Mouse (Mus musculus) cerebellum, adult 11-12 months (tissue): ENCODE data around the gene Aldh3b3.
"Not testable (repeated sequence)": the region's sequence is repeated elsewhere in the genome, so short reads cannot be mapped to it uniquely, and the experiment has no call there.

Experiments used
- DNase-seq: peaks from one replicate; pipeline ENCODE4 v3.0.0; 2022

The Aldh3b3 gene

DNA sequence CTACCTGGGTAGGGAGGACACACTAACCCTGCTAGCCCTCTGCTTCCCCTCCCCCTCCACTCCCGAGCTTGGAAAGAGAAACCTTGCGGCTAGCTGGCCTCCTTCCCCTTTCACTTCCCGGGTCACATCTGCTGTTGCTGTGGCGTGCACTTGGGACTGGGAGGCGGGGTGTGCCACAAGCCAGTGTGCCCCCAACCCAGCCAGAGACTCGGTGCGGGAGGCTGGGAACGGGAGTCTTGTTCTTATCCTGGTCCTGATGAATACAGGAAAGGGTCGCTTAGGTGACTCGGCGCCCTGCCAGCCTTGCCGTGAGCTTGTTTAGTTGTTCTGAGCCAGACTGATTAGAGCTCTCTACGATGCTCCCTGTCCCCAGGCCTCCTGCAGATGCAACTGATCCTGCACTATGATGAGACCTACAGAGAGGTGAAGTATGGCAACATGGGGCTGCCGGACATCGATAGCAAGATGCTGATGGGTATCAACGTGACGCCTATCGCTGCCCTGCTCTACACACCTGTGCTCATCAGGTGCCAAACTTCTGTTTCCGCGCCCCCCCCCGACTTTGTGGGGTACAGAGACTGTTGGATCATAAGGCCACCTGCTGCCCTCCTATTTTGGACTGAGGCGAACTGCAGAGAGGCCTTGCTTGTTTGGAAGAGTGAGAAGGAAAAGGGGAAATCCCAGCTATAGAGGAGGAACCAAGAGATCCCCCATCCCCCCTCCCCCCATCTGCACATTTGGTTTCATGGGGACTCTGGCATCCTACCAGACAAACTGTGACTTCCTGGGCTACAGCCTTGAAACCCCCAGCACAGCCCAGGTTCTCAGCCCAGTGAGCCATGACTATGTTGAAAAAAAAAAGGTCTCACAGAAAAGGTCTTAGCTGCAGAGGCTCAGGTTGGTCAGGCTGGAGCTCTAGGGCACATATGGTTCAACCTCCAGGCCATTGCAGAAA is 22.3 kb upstream of the Aldh3b3 start:
- DNase-seq = peak; percentile 56

DNA sequence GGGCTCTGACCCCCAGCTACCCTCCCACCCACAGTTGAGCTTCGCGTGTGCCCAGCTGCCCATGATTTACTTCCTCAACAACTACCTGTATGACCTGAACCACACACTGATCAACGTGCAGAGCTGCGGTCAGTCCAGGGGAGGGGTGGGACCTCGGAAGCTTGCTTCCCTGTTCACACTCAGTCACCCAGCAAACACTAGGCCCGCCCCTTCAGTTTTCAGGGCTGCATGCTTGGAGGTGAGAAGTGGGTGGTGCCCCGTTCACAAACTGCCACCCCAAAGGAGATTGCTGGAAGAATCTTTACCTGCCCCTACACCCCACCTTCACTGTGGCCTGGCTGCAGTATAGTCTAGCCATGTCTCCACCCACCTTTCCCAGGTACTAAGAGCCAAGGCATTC is 16.1 kb upstream of the Aldh3b3 start:
- no peak for DNase-seq

DNA sequence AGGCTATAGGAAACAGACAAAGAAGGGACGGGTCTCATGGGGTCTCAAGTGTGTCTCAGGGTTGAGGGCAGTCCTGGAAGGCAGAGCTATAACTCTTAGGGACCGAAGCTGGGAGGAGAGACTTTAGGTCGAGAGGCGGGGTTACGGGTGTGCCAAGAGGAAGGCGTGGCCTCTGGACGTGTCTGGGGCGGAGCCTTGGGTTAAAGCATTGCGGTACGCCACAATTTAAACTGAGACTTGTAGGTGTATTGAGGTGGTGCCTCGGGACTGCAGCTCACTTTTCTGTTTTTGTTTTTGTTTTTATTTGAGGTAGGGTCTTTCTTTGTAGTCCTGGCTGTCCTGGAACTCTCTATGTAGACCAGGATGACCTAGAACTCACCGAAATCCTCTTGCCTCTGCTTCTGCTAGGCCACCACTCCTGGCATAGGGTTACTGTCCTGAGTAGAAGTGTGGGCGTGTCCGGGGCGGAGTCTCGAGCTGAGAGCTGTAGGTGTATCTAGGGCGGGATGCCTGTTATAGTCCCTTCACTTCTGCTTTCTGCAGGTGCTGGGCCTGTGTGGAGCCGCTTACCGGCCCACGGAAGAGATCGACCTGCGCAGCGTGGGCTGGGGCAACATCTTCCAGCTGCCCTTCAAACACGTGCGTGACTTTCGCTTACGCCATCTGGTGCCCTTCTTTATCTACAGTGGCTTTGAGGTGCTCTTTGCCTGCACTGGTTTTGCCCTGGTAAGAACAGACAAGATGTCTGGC is 15.3 kb upstream of the Aldh3b3 start:
- DNase-seq = no peak

DNA sequence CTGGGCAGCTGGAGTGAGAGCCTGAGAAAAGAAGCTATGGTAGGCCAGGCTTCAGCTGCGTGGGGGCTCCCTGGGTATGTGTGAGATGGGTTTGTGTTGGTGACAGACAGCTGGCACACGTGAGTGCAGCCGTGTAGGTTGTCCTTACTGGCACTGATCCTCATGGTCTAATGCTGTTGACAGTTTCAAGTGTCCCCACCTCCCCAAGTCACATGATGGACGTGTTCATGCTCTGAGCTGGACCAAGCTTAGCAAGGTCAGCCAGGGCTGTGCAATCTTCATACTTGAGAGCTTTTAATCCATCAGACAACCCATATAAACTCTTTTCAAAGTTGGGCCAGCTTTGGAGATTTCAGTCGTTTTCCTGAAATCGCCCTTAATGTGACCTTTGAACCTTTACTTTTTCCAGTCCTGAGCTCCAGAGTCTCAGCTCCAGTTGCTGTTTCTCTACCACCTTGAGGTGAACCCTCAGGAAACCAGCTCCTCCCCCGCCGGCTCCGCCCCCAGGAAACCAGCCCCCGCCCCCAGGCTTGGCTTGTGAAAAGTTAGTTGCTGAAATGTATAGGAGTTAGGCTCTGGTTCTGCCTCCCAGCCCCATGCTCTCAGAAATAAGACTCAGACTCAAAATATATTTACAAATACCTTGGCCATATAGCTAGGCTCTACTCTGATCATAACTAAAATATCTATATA is 12.4 kb upstream of the Aldh3b3 start:
- no peak for DNase-seq

DNA sequence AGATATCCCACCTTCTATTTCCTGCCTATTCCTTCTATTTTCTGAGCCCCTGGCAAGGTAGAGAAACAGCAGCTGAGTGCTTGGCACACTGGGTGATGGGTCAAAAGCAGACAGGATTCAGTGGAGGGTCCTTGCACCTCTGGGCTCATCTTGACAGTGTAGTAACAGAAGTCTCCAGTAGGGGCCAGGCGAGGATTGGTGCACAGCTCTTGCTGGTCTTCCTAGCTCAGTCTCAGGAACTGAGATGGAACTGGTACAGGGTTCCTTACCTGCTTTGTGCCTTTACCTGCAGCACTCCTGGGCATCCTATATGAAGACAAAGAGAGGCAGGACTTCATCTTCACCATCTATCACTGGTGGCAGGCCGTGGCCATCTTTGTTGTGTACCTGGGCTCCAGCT is 11.7 kb upstream of the Aldh3b3 start:
- peak; percentile 47 for DNase-seq

DNA sequence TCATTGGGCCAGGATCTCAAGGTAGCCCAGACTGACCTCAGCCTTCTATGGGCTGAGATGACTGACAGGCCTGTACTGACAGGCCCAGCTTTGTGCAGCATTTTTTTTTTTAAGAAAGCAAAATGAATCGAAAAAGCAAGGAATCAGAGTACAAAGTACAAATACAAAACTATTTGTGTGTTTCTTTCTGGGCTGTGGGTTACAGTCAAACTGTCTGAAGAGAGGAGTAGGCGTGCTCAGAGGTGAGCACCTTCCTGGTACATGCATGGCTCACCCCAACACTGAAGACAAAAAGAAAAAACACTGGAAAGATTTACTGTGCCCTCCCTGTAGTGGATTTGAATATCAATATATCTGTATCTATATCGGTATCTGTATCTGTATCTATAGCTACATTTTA is 10.6 kb upstream of the Aldh3b3 start:
- DNase-seq = no peak

DNA sequence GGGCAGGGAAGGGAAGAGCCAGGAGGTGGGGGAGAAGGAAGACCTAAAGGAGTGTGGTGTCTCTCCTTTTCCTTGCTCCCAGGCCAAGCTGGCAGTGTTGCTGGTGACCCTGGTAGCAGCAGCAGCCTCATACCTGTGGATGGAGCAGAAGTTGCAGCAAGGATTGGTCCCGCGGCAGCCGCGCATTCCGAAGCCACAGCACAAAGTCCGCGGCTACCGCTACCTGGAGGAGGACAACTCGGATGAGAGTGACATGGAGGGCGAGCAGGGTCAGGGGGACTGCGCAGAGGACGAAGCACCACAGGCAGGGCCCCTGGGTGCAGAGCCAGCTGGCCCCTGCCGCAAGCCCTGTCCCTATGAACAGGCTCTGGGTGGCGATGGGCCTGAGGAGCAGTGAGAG is 9.9 kb upstream of the Aldh3b3 start:
- DNase-seq = no peak

DNA sequence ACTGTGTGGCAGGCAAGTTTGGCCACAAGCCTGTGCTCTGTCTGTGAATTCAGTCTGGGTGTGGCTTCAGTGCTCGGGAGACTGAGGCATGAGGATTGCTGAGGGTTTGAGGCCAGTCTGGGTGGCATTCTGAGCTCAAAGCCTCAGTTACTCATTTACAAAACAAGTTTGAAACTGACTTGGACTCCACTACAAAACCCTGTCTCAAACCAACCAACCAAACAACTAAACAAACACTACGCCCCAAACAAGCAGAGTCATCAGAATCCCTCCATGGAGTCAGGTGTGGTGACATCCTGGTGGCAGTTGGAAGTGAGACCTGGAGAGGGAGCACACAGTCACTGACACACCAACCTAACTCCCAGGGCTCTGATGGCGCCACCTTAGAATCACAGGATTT is 8.1 kb upstream of the Aldh3b3 start:
- no peak for DNase-seq

DNA sequence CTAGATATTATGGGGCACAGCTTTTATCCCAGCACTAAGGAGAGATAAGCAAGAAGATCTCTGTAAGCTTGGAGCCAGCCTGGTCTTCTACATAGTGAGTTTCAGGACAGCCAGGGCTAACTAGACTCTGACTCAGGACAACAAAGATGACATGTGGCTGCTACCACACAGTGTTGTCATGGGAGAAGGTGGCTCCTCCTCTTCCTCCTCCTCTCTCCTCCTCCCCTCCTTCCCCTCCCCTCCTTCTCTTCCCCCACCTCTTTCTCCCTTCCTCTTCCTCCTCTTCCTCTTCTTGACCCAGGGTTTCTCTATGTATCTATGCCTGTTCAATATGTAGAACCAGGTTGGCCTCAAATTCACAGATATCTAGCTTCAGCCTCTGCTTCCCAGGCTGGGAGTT is 7.0 kb upstream of the Aldh3b3 start:
- DNase-seq = no peak

DNA sequence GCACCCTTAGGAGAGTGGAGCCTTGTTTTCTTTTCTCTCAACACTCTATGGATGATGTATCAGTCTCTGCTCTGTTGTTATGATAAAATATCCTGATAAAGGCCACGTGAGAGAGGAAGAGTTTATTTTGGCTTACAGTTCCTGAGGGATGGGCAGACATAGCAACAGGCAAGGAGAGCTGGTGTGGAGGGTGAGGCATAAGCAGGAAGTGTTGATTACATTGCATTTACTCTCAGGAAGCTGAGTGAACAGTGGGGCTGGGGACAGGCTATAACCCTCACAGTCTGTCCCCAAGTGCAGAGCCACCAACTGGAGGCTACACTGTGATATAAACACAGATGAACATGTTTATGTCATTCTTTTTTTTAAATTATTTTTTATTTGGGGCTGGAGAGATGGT is 6.3 kb upstream of the Aldh3b3 start:
- DNase-seq = no peak

DNA sequence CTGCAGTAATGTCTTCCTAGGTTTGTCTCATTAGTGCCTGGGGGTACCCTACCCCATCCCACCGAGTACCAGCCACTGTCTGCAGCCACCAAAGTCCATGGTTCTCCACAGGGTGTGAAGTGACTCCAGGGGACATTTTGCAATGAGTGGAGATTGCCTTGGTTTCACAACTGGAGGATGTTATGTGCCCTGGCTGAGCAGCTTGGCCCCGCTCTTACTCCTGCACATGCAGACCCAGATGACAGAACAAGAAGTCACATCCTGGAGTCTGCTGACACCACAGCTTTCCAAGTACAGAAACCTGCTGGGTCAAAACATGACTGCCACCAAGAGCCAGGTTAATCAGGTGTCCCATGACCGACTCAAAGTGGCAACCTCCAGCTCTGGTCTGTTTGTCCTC is 3.4 kb upstream of the Aldh3b3 start:
- no peak for DNase-seq

DNA sequence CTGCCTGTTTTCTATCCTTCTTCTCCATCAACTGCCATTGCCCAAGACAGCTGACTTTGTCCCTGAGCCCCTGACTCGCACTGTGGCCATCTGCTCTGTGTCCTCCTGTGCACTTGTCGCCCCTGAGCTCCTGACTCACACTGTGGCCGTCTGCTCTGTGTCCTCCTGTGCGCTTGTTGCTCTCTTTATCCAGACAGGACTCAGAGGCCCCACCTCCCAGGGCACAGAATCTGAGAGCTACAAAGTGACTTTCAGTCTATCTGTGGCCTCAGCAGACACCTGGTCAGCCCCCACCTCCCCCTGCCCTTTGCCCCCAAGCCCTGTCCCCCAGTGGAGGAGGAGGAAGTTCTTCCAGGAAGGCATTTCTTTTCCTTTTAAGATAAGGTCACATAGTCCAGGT is 2.6 kb upstream of the Aldh3b3 start:
- DNase-seq = no peak

DNA sequence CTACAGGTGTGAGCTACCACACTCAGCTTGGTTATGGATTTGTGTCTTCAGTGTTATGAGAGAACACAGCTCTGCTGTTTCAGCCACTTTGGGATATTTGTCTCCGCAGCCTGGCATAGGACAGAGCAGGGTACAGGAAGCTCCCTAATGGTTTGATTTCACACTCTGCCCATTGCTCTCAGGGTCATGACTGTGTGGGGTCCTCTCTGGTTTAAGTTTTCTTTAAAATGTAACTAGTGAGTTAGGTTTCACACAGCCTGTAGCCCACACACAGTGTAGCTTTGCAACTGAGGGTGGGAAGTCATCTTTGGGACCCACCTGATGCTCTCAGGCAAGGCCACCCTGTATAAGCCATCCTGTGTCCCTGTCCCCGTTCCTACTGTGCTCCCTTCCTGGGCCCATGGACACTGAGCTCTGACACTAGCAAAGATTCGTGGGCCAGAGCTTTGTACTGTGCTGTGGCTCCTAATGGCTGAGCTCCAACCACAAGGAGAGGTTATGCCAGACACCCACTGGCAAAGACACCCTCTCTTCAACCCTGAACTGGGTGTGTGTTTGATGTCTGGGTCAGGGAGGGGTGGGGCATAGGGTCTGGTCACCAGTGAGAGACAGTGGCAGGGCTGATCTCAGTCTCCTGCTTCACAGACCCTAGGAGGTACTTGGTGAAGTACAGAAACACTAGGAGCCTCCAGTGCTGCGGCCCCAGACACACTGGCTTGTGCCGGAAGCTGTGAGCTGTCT is 979 bp upstream of the Aldh3b3 start:
- not testable (repeated sequence) for DNase-seq

DNA sequence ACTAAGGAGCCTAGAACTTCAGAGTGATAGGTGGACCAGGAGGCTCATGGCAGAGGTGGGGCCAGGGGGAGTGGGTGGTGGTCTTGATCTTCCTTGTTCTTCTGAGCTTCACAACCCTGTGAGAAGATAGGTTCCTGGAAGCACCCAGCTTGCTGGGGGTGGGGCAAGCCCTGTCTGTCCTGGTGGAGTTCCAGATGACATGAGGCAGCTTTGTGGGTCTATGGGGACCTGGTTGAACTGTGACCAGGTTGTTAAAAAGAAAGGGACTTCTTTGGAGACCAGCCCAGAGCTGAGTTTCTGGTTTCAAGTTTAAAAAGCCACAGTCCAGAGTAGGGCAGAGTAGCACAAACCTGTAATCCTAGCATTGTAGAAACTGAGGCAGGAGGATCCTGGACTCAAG is 585 bp downstream of the Aldh3b3 start:
- DNase-seq = no peak

DNA sequence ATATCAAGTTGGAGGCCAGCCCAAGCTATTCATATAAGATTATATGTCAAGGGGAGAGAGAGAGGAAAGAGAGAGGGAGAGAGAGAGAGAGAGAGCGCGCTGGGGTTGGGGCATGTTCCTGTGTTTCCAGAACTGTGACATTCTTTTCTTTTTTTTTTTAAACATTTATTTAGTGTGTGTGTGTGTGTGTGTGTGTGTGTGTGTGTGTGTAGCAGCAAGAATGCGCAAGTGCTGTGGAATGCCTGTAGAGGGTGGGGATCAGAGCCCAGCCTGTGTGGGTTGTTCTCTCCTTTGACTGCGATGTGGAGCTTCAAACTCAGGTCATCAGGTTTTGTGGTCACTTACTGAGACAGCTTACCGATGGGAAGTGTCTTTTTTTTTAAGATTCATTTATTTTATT is 1.8 kb downstream of the Aldh3b3 start:
- DNase-seq = no peak

DNA sequence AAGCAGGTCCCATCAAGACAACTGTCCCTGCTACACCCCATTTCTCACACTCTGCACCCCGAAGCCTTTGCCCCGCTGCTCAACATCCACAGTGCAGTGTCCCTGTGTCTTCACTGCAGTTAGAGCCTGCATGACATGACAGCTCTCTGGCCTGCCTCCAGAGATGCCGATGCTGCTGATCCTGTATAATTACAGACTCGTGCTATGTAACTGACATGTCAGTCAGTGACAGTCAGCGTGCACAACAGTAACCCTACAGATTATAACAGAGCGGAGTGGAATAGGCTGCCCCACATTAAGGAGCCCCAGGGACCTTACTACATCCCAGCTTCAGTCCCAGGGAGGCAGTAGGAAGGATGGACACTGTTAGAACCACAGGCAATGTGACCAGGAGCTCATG is 3.4 kb downstream of the Aldh3b3 start:
- DNase-seq = not testable (repeated sequence)

DNA sequence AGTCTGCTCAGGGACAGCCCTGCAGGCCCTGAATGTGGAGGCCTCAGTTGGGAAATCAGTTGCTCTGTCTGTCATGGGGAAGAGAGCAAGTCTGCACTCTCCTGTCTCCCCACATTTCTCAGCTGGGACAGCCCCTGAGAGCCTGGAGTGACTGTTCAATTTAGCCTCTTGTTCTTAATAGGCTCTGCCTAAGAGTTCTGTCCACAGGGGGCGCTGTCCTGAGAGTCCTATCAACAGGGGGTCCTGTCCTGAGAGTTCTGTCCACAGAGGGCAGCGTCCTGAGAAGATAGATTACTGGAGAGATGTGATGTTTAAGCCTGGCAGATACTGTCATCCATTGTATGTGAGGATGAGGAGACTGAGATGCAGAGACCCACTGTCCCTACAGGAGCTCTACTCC is 4.0 kb downstream of the Aldh3b3 start:
- DNase-seq = no peak

DNA sequence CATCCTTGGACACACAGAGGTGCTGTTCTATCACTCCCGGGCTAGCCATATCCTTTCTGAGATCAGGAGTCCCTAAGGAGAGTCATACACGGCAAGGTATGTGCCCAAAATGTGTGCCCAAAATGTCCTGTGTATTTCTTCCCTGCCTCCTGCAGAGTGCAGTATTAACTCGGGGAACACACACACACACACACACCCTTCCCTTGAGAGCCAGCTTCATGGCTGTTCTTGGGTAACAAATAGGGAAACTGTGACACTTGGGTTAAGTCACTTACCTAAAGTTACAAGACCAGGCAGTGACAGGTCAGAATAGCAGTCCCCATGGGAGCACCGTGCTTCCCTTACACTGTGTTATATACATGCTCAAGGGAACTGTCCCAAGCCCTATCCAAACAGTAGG is 5.6 kb downstream of the Aldh3b3 start:
- no peak for DNase-seq

DNA sequence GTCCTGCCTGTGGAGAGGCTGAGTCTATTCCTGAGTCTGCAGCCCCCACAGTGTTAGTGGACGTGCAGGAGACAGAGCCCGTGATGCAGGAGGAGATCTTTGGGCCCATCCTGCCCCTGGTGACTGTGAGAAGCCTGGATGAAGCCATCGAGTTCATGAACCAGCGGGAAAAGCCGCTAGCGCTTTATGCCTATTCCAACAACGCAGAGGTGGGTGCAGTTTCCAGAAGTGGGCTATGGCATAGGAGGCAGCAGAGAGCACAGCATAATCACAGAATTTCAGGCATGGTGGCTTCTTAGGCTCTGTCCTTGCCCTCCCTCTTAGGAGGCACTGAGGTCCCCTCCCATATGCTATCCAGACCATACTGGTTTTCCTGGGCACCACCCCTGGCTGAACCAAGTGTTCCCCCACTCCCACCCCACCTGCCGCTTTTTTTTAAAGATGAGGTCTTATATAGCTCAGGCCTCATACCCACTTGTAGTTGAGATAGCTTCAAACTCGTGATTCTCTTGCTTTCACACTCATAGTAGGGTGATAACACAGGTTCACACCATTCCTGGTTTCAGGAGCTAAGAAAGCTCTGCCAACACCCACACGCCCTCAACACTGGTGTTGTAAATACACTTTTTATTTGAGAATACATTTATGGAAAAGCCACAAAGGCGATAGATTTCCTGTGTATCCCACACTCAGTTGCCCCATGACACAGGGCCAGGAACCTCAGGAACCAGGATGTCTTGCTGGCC is 8.1 kb downstream of the Aldh3b3 start:
- DNase-seq = no peak

DNA sequence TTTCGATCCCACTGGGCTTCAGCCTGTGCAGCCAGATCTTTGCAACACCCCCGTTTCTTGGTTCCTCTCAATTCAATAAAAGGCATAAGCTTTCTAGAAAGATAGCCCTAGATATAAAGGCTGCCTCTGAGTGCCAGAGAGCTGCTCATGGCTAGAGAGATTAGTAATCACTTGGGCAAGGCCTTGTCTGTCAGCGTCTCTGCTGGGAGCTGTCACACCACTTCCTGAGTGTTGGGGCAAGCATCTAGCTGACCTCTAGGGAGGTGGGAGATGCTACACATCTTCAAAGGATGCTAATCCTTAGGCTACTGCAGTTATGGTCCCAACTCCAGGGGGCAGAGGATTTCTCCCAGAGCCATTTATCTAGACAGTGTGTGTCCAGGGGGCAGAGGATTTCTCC is 8.8 kb downstream of the Aldh3b3 start:
- no peak for DNase-seq

DNA sequence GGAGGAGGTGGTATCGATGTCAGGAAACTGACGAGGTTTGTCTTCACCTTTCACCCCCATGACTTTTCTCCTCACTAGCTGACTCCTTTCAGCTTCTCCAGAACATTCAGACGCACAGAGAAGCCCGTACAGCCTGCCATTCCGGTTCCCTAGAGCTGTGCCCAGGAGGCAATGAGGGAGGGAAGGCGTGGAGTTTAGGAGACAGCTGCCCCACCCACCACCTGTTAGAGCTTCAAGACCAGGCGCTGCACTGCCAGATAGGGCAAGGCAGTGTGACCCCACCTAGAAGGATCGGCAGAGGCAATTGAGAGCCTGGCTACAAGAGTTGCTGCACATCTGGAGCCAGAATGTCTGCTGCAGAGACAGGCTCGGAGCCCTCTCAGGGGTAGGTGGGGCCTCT is 13.8 kb downstream of the Aldh3b3 start, which contains the start of gene Aldh3b2:
TSS of gene Aldh3b2 (plus strand) at position 100 of the 400 bp plus-strand sequence.
- DNase-seq = no peak

DNA sequence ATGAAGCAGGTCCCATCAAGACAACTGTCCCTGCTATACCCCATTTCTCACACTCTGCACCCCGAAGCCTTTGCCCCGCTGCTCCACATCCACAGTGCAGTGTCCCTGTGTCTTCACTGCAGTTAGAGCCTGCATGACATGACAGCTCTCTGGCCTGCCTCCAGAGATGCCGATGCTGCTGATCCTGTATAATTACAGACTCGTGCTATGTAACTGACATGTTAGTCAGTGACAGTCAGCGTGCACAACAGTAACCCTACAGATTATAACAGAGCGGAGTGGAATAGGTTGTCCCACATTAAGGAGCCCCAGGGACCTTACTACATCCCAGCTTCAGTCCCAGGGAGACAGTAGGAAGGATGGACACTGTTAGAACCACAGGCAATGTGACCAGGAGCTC is 16.2 kb downstream of the Aldh3b3 start:
- not testable (repeated sequence) for DNase-seq
